Mouse (Mus musculus) embryonic facial prominence, embryonic 10.5 days (tissue): ENCODE data around the gene H3f3a. TPM values are rescaled to one million over a fixed set of nuclear protein-coding genes. Genes with fewer than 3 reads are reported as not detected.

ENCODE experiments used
- DNase-seq: peaks from one replicate; pipeline ENCODE4 v3.0.0-alpha.2; 2017; ENCODE audit warnings: low spot score
- H3K27ac ChIP-seq: fragments of 300-500 bp; sonication (generic); replicated peaks from 2 replicates; pipeline ENCODE4 v1.5.1; 2016; ENCODE audit warnings: mild to moderate bottlenecking
- H3K27me3 ChIP-seq: fragments of 300-500 bp; sonication (generic); replicated peaks from 2 replicates; pipeline ENCODE4 v1.6.1; 2016; ENCODE audit warnings: low read depth, mild to moderate bottlenecking; ENCODE audit not compliant: poor library complexity, severe bottlenecking
- H3K36me3 ChIP-seq: fragments of 300-500 bp; sonication (generic); replicated peaks from 2 replicates; pipeline ENCODE4 v1.6.1; 2016; ENCODE audit warnings: mild to moderate bottlenecking, moderate library complexity
- H3K4me1 ChIP-seq: fragments of 300-500 bp; sonication (generic); 2 replicates; pipeline ENCODE4 v1.6.1; 2016
- H3K4me3 ChIP-seq: fragments of 300-500 bp; sonication (generic); 2 replicates; pipeline ENCODE4 v1.5.1; 2016; ENCODE audit warnings: mild to moderate bottlenecking, moderate library complexity
- H3K9me3 ChIP-seq: fragments of 300-500 bp; sonication (generic); 2 replicates; pipeline ENCODE4 v1.6.1; 2016; ENCODE audit warnings: mild to moderate bottlenecking
- WGBS: fragments of 180-500 bp; shearing (Covaris S2); methylation state at CpG from one replicate; pipeline ENCODE4 v1.1.7; 2016; 5-methylcytosine and 5-hydroxymethylcytosine counted together
- polyA plus RNA-seq: library from polyadenylated mRNA; unstranded; fragments of >200 nt; fragmentation: Nextera tagmentation; extraction: Ambion mirVana; gene quantifications from 2 replicates; pipeline ENCODE4 v1.2.1, GENCODE M21; 2016

Gene H3f3a
- polyA plus RNA-seq, 1 experiment from 2014 or later, result 2,772 TPM

DNA sequence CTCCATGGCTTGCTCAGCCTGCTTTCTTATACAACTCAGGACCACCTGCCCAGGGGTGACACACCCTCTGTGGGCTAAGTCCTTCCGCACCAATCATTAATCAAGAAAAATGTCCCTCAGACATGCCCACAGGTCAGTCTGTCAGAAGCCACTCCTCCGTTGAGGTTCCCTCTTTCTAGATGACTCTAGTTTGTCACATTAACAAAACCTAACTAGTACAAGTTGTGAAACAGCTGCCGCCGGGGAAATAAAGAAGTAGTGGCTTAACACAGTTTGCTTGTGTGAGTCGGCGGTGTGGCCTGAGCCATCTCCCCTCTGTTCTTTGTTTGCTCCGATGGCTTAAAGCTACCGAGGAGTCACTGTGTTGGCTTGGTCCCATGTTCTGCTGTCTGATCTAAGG lies 51.1 kb downstream of the H3f3a start:
- Histone ChIP-seq H3K27ac (no peak overlapping the region), H3K4me1 (peaks cover 17% of the 10 kb centered on the region), H3K36me3 (0 out of 2 replicates have a peak, but pooled peaks cover 2% of the 10 kb centered on the region), H3K27me3 (peaks cover 18% of the 10 kb centered on the region), H3K4me3 (no peak overlapping the region), H3K9me3 (no peaks in the 10 kb centered on the region)
- DNase-seq, result no peak
- 85% methylated on average over 8 of the region's 8 CpGs for WGBS

DNA sequence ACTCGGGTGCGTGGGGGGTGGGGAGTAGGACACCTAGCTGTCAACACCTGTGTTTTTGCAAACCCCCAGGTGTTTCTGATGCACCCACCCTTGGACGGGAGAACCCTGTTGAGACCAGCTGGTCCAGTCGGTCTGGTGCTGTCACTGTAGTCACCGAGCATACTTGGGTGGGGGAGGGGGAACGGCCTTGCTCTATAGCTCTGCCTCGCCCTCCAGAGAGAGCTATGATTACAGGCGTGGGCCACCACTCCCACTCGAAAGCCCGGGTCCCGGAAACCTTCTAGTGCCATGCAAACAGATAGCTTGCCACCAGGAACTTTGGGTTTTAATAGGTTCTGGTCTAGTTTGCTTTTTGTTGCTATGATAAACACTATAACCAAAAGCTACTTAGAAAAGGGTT lies 51.6 kb downstream of the H3f3a start:
- WGBS, result 79% methylated on average over 11 of the region's 11 CpGs
- no peak overlapping the region for H3K4me3 ChIP-seq
- peaks cover 12% of the 10 kb centered on the region for H3K4me1 ChIP-seq
- no peaks in the 10 kb centered on the region for H3K9me3 ChIP-seq
- H3K27me3 ChIP-seq, result peaks cover 18% of the 10 kb centered on the region
- DNase-seq, result no peak
- 0 out of 2 replicates have a peak, but pooled peaks cover 3% of the 10 kb centered on the region for H3K36me3 ChIP-seq
- H3K27ac ChIP-seq, result no peak overlapping the region

DNA sequence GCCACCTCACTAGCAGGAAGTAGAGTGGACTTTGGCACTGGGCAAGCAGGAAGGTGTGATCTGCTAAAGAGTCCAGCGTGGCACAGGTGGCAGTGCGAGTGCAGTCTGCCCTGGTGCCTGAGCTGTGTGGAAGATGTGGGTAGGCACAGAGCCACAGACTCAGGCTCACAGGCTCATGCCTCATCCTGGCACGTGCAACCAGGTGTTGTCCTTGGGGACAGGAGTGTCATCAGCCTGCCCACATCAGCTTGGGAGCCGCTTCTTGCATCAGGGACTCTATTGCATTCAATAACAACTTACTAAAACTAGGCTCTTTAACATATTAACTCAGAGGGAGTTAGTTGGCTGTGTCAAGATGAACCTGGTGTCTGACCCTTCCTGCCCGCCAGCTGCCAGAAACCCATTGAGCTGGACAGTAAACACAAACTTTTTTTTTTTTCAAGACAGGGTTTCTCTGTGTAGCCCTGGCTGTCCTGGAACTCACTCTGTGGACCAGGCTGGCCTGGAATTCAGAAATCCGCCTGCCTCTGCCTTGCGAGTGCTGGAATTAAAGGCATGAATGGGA lies 55.7 kb downstream of the H3f3a start:
- WGBS, result 88% methylated on average over 7 of the region's 7 CpGs
- peaks cover 3% of the 10 kb centered on the region for H3K4me1 ChIP-seq
- DNase-seq, result no peak
- H3K27ac ChIP-seq, result no peak overlapping the region
- H3K36me3 ChIP-seq, result peaks cover 24% of the 10 kb centered on the region
- peaks cover 12% of the 10 kb centered on the region for H3K27me3 ChIP-seq
- no peaks in the 10 kb centered on the region for H3K9me3 ChIP-seq
- H3K4me3 ChIP-seq, result no peak overlapping the region

DNA sequence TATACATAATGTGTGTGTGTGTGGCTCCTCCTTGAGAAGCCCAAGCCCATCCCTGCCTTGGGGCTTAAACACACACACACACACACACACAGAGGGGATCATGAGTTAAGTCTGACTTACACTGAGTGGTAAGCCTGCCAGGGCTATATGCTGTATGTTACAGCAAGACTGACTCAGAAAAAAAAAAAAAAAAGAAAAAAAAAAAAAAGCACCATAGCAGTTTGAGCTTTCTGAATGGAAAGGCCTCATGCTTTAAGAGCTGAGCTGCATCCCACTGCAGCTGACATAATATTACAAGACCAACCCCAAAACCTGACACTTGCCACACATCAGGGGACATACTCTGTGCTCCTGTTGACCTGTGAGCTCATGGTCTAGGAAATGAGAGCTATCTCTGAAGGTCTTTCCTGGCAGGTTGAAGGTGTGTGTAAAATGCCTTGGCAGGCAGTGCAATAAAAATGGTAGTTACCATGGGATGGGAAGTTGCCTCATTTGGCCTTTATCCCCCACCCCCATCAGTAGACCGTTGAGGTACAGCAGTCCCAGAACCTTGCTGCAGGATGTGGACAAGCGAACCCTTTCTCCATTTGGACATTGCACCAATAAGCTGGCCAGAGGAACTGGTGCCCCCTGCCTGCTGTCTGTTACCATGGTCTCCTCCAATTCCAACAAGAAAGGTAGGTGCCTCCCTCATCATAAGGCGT lies 56.3 kb downstream of the H3f3a start:
- H3K4me1 ChIP-seq, result no peaks in the 10 kb centered on the region
- 88% methylated on average over 3 of the region's 3 CpGs for WGBS

DNA sequence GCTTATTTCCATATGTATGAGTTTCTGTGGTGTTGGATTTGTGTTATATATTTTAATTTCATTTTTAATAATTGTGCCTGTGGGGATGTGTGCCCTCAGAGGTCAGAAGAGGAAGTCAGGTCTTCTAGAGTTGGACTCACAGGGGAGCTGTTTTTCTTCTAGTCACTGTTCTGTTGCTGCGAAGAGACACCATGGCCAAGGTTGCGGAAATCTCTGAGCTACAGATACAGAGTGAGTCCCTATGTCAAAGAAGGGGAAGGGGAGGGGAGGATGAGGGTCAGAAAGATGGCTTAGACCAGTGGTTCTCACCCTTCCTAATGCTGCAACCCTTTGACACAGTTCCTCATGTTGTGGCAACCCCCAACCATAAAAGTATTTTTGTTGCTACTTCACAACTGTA lies 57.0 kb downstream of the H3f3a start:
- Histone ChIP-seq H3K4me3 (no peak overlapping the region), H3K4me1 (no peaks in the 10 kb centered on the region), H3K27me3 (no peaks in the 10 kb centered on the region), H3K9me3 (no peaks in the 10 kb centered on the region), H3K36me3 (peaks cover 37% of the 10 kb centered on the region), H3K27ac (no peak overlapping the region)
- WGBS, result 87% methylated on average over 2 of the region's 2 CpGs
- no peak for DNase-seq

More for the DNA sequence above, 56.3 kb downstream of the H3f3a start:
- Histone ChIP-seq H3K9me3 (no peaks in the 10 kb centered on the region), H3K4me3 (no peak overlapping the region), H3K27me3 (peaks cover 5% of the 10 kb centered on the region), H3K27ac (no peak overlapping the region), H3K36me3 (peaks cover 30% of the 10 kb centered on the region)
- DNase-seq, result no peak

DNA sequence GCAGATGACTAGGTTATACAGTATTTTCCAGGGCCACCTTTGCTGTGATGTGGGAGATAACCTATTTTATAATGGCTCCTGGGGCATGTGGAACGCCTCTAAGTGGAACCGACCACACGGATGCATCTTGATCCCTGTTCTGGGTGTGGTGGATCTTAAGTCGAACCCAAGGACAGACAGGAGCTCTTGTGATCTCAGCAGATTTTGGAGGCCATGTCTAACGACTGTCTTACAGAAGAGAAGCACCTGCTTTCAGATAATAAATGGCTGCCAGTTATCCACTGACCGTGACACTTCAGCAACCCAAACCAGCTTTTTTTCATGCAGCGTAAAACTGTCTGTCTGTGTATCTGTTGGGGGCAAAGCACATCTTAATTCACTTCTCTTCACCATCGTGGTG lies 59.4 kb downstream of the H3f3a start:
- Histone ChIP-seq H3K9me3 (no peaks in the 10 kb centered on the region), H3K4me3 (no peak overlapping the region), H3K36me3 (peaks cover 50% of the 10 kb centered on the region), H3K4me1 (no peaks in the 10 kb centered on the region), H3K27me3 (no peaks in the 10 kb centered on the region), H3K27ac (no peak overlapping the region)
- no peak for DNase-seq
- WGBS, result 93% methylated on average over 8 of the region's 8 CpGs

DNA sequence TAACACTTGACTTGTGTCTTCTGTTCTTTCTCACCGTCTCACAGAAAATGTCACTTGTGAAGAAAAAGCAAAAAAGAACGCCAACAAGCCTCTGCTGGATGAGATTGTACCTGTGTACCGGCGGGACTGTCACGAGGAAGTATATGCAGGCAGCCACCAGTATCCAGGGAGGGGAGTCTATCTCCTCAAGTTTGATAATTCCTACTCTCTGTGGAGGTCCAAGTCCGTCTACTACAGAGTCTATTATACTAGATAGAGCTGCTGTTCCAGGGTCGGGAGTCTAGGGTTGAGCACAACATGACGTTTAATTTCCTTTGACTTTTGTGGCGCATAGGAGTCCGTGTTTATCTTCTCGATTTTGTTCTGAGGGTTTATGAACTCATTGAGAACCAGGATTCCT lies 61.6 kb downstream of the H3f3a start:
- H3K4me1 ChIP-seq, result no peaks in the 10 kb centered on the region
- no peak for DNase-seq
- H3K4me3 ChIP-seq, result no peak overlapping the region
- peaks cover 70% of the 10 kb centered on the region for H3K36me3 ChIP-seq
- no peaks in the 10 kb centered on the region for H3K27me3 ChIP-seq
- no peaks in the 10 kb centered on the region for H3K9me3 ChIP-seq
- 93% methylated on average over 11 of the region's 11 CpGs for WGBS
- H3K27ac ChIP-seq, result no peak overlapping the region

Other genes starting within 250 kb of the H3f3a start
- gene Parp1, start 245.0 kb downstream of the H3f3a start, polyA plus RNA-seq, result 285 and 291 TPM in 2 replicates
- gene Lin9, start 172.8 kb downstream of the H3f3a start, polyA plus RNA-seq, result 23.5 and 25.4 TPM in 2 replicates
- 0.33 and 0.77 TPM in 2 replicates for gene Mixl1, start 116.9 kb downstream of the H3f3a start, polyA plus RNA-seq
- gene Acbd3, start 87.9 kb downstream of the H3f3a start, polyA plus RNA-seq, result 16.6 and 18.5 TPM in 2 replicates
- gene Sde2, start 37.2 kb upstream of the H3f3a start, polyA plus RNA-seq, result 45.4 and 46.8 TPM in 2 replicates
- not detected in 2 replicates for gene Lefty2, start 79.2 kb upstream of the H3f3a start, polyA plus RNA-seq
- gene Pycr2, start 90.3 kb upstream of the H3f3a start, polyA plus RNA-seq, result 141 and 149 TPM in 2 replicates
- 0.11 and 0.39 TPM in 2 replicates for gene Lefty1, start 121.1 kb upstream of the H3f3a start, polyA plus RNA-seq
- 2.4 and 4.3 TPM in 2 replicates for gene Tmem63a, start 128.4 kb upstream of the H3f3a start, polyA plus RNA-seq
- gene Ephx1, start 207.0 kb upstream of the H3f3a start, polyA plus RNA-seq, result 0.41 and 0.46 TPM in 2 replicates
- not detected in 2 replicates for gene 9130409I23Rik, start 237.3 kb upstream of the H3f3a start, polyA plus RNA-seq